Mouse (Mus musculus): ENCODE results near the gene Tmem102. TPM values are rescaled to one million over a fixed set of nuclear protein-coding genes. Genes with fewer than 3 reads are reported as not detected.

The Tmem102 gene
- polyA plus RNA-seq, 1 experiment from 2014 or later = 0.86 TPM

- Histone ChIP-seq H3K36me3 (replicated peaks) (no peaks in the 10 kb centered on the region), H3K27me3 (replicated peaks) (no peaks in the 10 kb centered on the region), H3K4me3 (peak overlapping the region; percentile 48; the same call in 1 of the 2 replicates), H3K9ac (peak overlapping the region; percentile 76), H3K9me3 (no peaks in the 10 kb centered on the region), H3K27ac (peak overlapping the region; percentile 99), H3K4me2 (peak overlapping the region; percentile 81), H3K4me1 (peaks cover 44% of the 10 kb centered on the region)
- ATAC-seq (replicated peaks) = no peak
- WGBS = 75% methylated on average over 14 of the region's 14 CpGs
Observed at GRCm38 (mm10) chr11:69760160-69760900, 45.1 kb downstream of the Tmem102 start.

DNA sequence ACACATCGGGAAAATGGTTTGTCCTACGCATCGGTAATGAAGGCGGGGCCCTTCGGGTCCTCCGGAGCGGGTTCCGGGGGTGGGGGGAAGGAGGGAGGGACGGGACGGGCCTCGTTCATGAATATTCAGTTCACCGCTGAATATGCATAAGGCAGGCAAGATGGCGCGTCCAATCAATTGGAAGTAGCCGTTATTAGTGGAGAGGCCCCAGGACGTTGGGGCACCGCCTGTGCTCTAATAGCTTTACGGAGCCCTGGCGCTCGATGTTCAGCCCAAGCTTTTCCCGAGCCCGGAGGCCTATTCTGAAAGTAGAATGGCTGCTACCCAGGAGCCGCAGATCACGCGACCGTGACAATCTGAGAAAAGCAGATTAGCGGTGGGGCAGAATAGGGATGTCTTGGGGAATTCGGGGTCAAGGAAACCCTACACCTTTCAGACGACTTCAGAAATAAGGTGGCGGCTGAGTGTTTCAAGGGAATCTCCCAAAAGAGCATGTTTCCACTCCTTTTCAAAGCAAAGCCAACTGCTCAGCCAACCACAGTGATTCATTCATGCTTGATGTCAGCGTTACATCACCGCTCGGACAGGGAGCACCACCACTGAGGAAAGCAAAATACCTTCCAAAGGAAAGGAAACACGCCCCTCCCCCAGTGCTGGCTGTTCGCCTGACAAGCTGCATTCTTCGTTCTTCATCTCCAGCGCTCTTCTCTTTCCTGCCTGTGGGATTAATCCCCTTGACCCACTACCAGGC, 46.3 kb downstream of the Tmem102 start:
- Histone ChIP-seq H3K9ac (peak overlapping the region; percentile 76), H3K9me3 (no peaks in the 10 kb centered on the region), H3K4me2 (peak overlapping the region; percentile 81), H3K4me1 (peaks cover 51% of the 10 kb centered on the region), H3K4me3 (peak overlapping the region; percentile 48), H3K27ac (peak overlapping the region; percentile 99), H3K27me3 (replicated peaks) (no peaks in the 10 kb centered on the region), H3K36me3 (replicated peaks) (no peaks in the 10 kb centered on the region)
- WGBS = under 1% methylated on average over 37 of the region's 37 CpGs
- peak; percentile 87 for ATAC-seq (replicated peaks)

- H3K9ac ChIP-seq = peak within 1 kb of the TSS; percentile 76
- peak within 1 kb of the TSS; percentile 99 for H3K27ac ChIP-seq
- peaks cover 52% of the 10 kb centered on the region for H3K4me1 ChIP-seq
- H3K36me3 ChIP-seq (replicated peaks) = no peaks in the 10 kb centered on the region
- under 1% methylated on average over 36 of the region's 36 CpGs for WGBS
- H3K9me3 ChIP-seq = no peaks in the 10 kb centered on the region
- H3K4me2 ChIP-seq = peak within 1 kb of the TSS; percentile 81
- no peaks in the 10 kb centered on the region for H3K27me3 ChIP-seq (replicated peaks)
- ATAC-seq (replicated peaks) = peak; percentile 96
- H3K4me3 ChIP-seq = peak within 1 kb of the TSS; percentile 48
Observed at GRCm38 (mm10) chr11:69758478-69758970, 46.9 kb downstream of the Tmem102 start, which contains the start of gene Polr2a. Gene Polr2a (minus strand): TSS chr11:69758637.

DNA sequence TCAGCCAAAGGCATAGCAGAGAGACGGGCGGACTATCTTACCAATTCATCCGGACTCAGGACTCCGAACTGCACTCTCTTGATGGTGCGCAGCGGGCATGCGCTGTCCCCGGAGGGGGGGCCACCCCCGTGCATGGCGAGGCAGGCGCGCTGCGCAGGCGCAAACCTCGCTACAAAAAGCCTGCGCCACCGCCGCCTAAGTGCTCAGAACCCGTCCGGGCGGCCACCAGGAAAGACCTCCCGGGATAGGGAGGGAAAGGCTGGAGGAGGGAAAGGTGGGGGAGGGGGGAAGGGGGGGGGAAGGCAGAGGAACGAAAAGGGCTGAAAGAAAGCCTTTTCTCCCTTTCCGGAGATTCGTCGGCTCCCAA, 47.4 kb downstream of the Tmem102 start:
- Histone ChIP-seq H3K4me2 (peak overlapping the region; percentile 81), H3K4me3 (peak overlapping the region; percentile 48), H3K27me3 (replicated peaks) (no peaks in the 10 kb centered on the region), H3K36me3 (replicated peaks) (no peaks in the 10 kb centered on the region), H3K9ac (peak overlapping the region; percentile 76), H3K9me3 (no peaks in the 10 kb centered on the region), H3K4me1 (peaks cover 54% of the 10 kb centered on the region), H3K27ac (peak overlapping the region; percentile 99)
- ATAC-seq (replicated peaks) = peak; percentile 87
- under 1% methylated on average over 25 of the region's 26 CpGs for WGBS

DNA sequence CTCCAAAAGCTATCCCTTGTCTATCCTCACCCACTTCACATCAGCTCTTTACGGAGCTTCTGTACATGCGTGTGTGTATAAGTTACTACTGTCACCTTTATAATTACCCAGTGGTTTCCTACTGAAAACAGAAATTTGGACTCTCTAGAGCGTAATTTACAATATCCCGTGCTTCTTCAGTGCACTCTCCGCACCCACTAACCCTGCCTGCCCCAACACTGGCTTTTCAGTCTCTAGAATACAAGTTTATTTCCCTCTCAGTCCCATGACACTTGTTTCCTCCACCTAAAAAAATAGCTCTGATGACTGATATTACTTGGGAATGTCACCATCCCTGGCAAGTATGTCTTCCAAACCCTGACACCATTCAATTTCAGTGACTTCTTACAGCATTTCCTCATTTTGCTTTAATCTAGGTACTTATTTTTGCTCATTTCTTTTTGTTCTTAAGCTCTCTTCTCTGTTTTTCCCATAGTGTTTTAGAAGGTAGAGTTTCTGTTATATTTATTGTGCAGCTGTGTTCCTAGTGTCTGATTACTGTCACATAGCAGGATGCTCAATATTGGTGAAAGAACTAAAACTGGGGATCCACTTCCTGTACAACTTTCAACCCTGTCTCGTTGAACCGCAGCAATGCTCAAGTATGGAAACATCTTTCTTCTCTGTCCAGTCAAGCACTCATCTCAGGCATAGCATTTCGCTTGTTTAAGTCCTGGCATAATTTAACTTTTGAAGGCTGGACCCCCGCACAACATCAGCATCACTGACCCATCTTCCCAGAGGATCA, 47.9 kb downstream of the Tmem102 start:
- Histone ChIP-seq H3K27ac (peak overlapping the region; percentile 99), H3K4me1 (peaks cover 60% of the 10 kb centered on the region), H3K36me3 (replicated peaks) (no peaks in the 10 kb centered on the region), H3K9me3 (no peaks in the 10 kb centered on the region), H3K4me3 (peak overlapping the region; percentile 48), H3K27me3 (replicated peaks) (no peaks in the 10 kb centered on the region), H3K4me2 (peak overlapping the region; percentile 81), H3K9ac (peak overlapping the region; percentile 76)
- no peak for ATAC-seq (replicated peaks)
- 43% methylated on average over 9 of the region's 9 CpGs for WGBS

DNA sequence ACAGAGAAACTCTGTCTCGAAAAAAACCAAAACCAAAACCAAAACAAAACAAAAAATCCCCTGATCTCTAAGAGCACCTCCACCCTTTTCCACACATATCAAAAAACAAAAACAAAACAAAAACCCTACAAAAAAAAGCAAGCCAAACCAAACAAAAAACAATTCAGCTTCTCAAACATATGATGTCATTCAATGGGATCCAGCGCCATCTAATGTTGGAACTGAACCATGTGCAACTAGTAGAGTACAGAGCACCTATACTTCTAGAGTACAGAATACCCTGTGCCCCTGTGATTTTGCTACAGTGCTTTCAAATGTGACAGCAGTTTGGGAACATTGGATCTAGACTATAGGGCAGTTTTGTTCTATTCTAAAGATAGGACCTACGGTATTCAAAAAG, 50.7 kb downstream of the Tmem102 start:
- Histone ChIP-seq H3K27ac (no peak overlapping the region), H3K4me1 (peaks cover 49% of the 10 kb centered on the region), H3K4me3 (0 out of 2 replicates have a peak overlapping the region, but pooled peaks have one; percentile 5), H3K9ac (no peak overlapping the region), H3K4me2 (peak overlapping the region; percentile 81; the same call in 1 of the 2 replicates), H3K9me3 (no peaks in the 10 kb centered on the region), H3K36me3 (replicated peaks) (no peaks in the 10 kb centered on the region), H3K27me3 (replicated peaks) (no peaks in the 10 kb centered on the region)
- no peak for ATAC-seq (replicated peaks)
- WGBS = 58% methylated on average over 3 of the region's 3 CpGs

DNA sequence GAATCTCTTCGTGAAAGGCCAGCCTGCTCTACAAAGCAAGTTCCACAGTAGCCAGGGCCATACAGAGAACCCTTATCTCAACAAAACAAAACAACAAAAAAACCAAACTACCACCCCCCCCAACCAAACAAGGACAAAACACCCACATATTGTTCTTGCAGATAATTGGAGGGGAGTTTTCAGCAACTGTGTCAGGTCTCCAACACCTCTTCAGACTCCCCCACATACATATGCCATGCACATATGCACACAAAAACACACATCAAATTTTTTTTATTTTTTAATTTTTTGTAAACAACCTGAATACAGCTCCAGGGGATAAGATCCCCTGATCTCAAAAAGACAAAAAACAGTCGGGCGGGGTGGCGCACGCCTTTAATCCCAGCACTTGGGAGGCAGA, 51.2 kb downstream of the Tmem102 start:
- ATAC-seq (replicated peaks) = no peak
- Histone ChIP-seq H3K9me3 (no peaks in the 10 kb centered on the region), H3K4me3 (no peak overlapping the region), H3K4me1 (peaks cover 46% of the 10 kb centered on the region), H3K36me3 (replicated peaks) (no peaks in the 10 kb centered on the region), H3K9ac (no peak overlapping the region), H3K27ac (no peak overlapping the region), H3K4me2 (peak overlapping the region; percentile 81; the same call in 1 of the 2 replicates), H3K27me3 (replicated peaks) (no peaks in the 10 kb centered on the region)
- WGBS = 87% methylated on average over 5 of the region's 5 CpGs

Other genes starting within 250 kb of the Tmem102 start
- gene Efnb3, start 245.4 kb downstream of the Tmem102 start, polyA plus RNA-seq (2015; fragmentation: Nextera tagmentation; extraction: Ambion mirVana) = 178 and 188 TPM in 2 replicates
- gene Wrap53, start 225.4 kb downstream of the Tmem102 start, polyA plus RNA-seq (2015; fragmentation: Nextera tagmentation; extraction: Ambion mirVana) = 21.4 and 23.2 TPM in 2 replicates
- 60.4 and 70.1 TPM in 2 replicates for gene Trp53, start 225.3 kb downstream of the Tmem102 start, polyA plus RNA-seq (2015; fragmentation: Nextera tagmentation; extraction: Ambion mirVana)
- 60.0 and 60.9 TPM in 2 replicates for gene Atp1b2, start 199.7 kb downstream of the Tmem102 start, polyA plus RNA-seq (2015; fragmentation: Nextera tagmentation; extraction: Ambion mirVana)
- not detected in 2 replicates for gene Shbg, start 187.7 kb downstream of the Tmem102 start, polyA plus RNA-seq (2015; fragmentation: Nextera tagmentation; extraction: Ambion mirVana)
- gene Sat2, start 183.6 kb downstream of the Tmem102 start, polyA plus RNA-seq (2015; fragmentation: Nextera tagmentation; extraction: Ambion mirVana) = 23.5 and 24.9 TPM in 2 replicates
- gene Fxr2, start 172.6 kb downstream of the Tmem102 start, polyA plus RNA-seq (2015; fragmentation: Nextera tagmentation; extraction: Ambion mirVana) = 40.6 and 47.0 TPM in 2 replicates
- 0.20 TPM in 1 of 2 replicates, not detected in the other for gene Sox15, start 150.3 kb downstream of the Tmem102 start, polyA plus RNA-seq (2015; fragmentation: Nextera tagmentation; extraction: Ambion mirVana)
- 99.9 and 108 TPM in 2 replicates for gene Mpdu1, start 143.0 kb downstream of the Tmem102 start, polyA plus RNA-seq (2015; fragmentation: Nextera tagmentation; extraction: Ambion mirVana)
- gene Cd68, start 139.5 kb downstream of the Tmem102 start, polyA plus RNA-seq (2015; fragmentation: Nextera tagmentation; extraction: Ambion mirVana) = 9.4 and 10.4 TPM in 2 replicates
- gene Eif4a1, start 133.2 kb downstream of the Tmem102 start, polyA plus RNA-seq (2015; fragmentation: Nextera tagmentation; extraction: Ambion mirVana) = 460 and 473 TPM in 2 replicates
- gene Senp3, start 123.5 kb downstream of the Tmem102 start, polyA plus RNA-seq (2015; fragmentation: Nextera tagmentation; extraction: Ambion mirVana) = 116 and 122 TPM in 2 replicates
- gene Tnfsf13, start 119.8 kb downstream of the Tmem102 start, polyA plus RNA-seq (2015; fragmentation: Nextera tagmentation; extraction: Ambion mirVana) = 0.37 and 0.68 TPM in 2 replicates
- 2.0 and 2.4 TPM in 2 replicates for gene Tnfsf12, start 109.8 kb downstream of the Tmem102 start, polyA plus RNA-seq (2015; fragmentation: Nextera tagmentation; extraction: Ambion mirVana)
- gene Tnfsfm13, start 109.5 kb downstream of the Tmem102 start, polyA plus RNA-seq (2015; fragmentation: Nextera tagmentation; extraction: Ambion mirVana) = 1.2 and 1.8 TPM in 2 replicates
- 15.9 and 17.4 TPM in 2 replicates for gene Polr2a, start 47.0 kb downstream of the Tmem102 start, polyA plus RNA-seq (2015; fragmentation: Nextera tagmentation; extraction: Ambion mirVana)
- 0.17 and 0.26 TPM in 2 replicates for gene Slc35g3, start 43.7 kb downstream of the Tmem102 start, polyA plus RNA-seq (2015; fragmentation: Nextera tagmentation; extraction: Ambion mirVana)
- gene Zbtb4, start 39.7 kb downstream of the Tmem102 start, polyA plus RNA-seq (2015; fragmentation: Nextera tagmentation; extraction: Ambion mirVana) = 4.1 and 4.3 TPM in 2 replicates
- 0.98 and 1.2 TPM in 2 replicates for gene Chrnb1, start 9.7 kb downstream of the Tmem102 start, polyA plus RNA-seq (2015; fragmentation: Nextera tagmentation; extraction: Ambion mirVana)
- 3.7 and 4.5 TPM in 2 replicates for gene Fgf11, start 3.8 kb downstream of the Tmem102 start, polyA plus RNA-seq (2015; fragmentation: Nextera tagmentation; extraction: Ambion mirVana)
- gene Gm39566, start 9.7 kb upstream of the Tmem102 start, polyA plus RNA-seq (2015; fragmentation: Nextera tagmentation; extraction: Ambion mirVana) = not detected in 2 replicates
- gene Spem2, start 12.8 kb upstream of the Tmem102 start, polyA plus RNA-seq (2015; fragmentation: Nextera tagmentation; extraction: Ambion mirVana) = not detected in 2 replicates
- 0.55 and 0.65 TPM in 2 replicates for gene Spem1, start 16.6 kb upstream of the Tmem102 start, polyA plus RNA-seq (2015; fragmentation: Nextera tagmentation; extraction: Ambion mirVana)
- gene Nlgn2, start 32.2 kb upstream of the Tmem102 start, polyA plus RNA-seq (2015; fragmentation: Nextera tagmentation; extraction: Ambion mirVana) = 24.0 and 24.2 TPM in 2 replicates
- 318 and 320 TPM in 2 replicates for gene Tmem256, start 32.9 kb upstream of the Tmem102 start, polyA plus RNA-seq (2015; fragmentation: Nextera tagmentation; extraction: Ambion mirVana)
- gene Plscr3, start 40.8 kb upstream of the Tmem102 start, polyA plus RNA-seq (2015; fragmentation: Nextera tagmentation; extraction: Ambion mirVana) = 52.3 and 53.5 TPM in 2 replicates
- 0.10 and 0.28 TPM in 2 replicates for gene Tnk1, start 53.1 kb upstream of the Tmem102 start, polyA plus RNA-seq (2015; fragmentation: Nextera tagmentation; extraction: Ambion mirVana)
- gene Tmem95, start 72.4 kb upstream of the Tmem102 start, polyA plus RNA-seq (2015; fragmentation: Nextera tagmentation; extraction: Ambion mirVana) = not detected in 2 replicates
- gene Kctd11, start 75.8 kb upstream of the Tmem102 start, polyA plus RNA-seq (2015; fragmentation: Nextera tagmentation; extraction: Ambion mirVana) = 1.7 and 1.9 TPM in 2 replicates
- 0.46 and 0.52 TPM in 2 replicates for gene Acap1, start 89.9 kb upstream of the Tmem102 start, polyA plus RNA-seq (2015; fragmentation: Nextera tagmentation; extraction: Ambion mirVana)
- 11.1 and 11.8 TPM in 2 replicates for gene 2810408A11Rik, start 95.4 kb upstream of the Tmem102 start, polyA plus RNA-seq (2015; fragmentation: Nextera tagmentation; extraction: Ambion mirVana)
- 23.2 and 24.2 TPM in 2 replicates for gene Neurl4, start 95.4 kb upstream of the Tmem102 start, polyA plus RNA-seq (2015; fragmentation: Nextera tagmentation; extraction: Ambion mirVana)
- 77.6 and 86.6 TPM in 2 replicates for gene Gps2, start 108.3 kb upstream of the Tmem102 start, polyA plus RNA-seq (2015; fragmentation: Nextera tagmentation; extraction: Ambion mirVana)
- 1,022 and 1,040 TPM in 2 replicates for gene Eif5a, start 116.3 kb upstream of the Tmem102 start, polyA plus RNA-seq (2015; fragmentation: Nextera tagmentation; extraction: Ambion mirVana)
- gene Ybx2, start 130.2 kb upstream of the Tmem102 start, polyA plus RNA-seq (2015; fragmentation: Nextera tagmentation; extraction: Ambion mirVana) = 5.6 and 6.4 TPM in 2 replicates
- 3.3 TPM in 2 replicates for gene Slc2a4, start 142.6 kb upstream of the Tmem102 start, polyA plus RNA-seq (2015; fragmentation: Nextera tagmentation; extraction: Ambion mirVana)
- 0.58 and 0.59 TPM in 2 replicates for gene Cldn7, start 159.2 kb upstream of the Tmem102 start, polyA plus RNA-seq (2015; fragmentation: Nextera tagmentation; extraction: Ambion mirVana)
- gene Ctdnep1, start 175.5 kb upstream of the Tmem102 start, polyA plus RNA-seq (2015; fragmentation: Nextera tagmentation; extraction: Ambion mirVana) = 22.5 and 25.4 TPM in 2 replicates
- gene Elp5, start 176.9 kb upstream of the Tmem102 start, polyA plus RNA-seq (2015; fragmentation: Nextera tagmentation; extraction: Ambion mirVana) = 162 and 177 TPM in 2 replicates
- gene Gabarap, start 185.5 kb upstream of the Tmem102 start, polyA plus RNA-seq (2015; fragmentation: Nextera tagmentation; extraction: Ambion mirVana) = 495 and 507 TPM in 2 replicates
- 57.1 and 58.8 TPM in 2 replicates for gene Phf23, start 190.2 kb upstream of the Tmem102 start, polyA plus RNA-seq (2015; fragmentation: Nextera tagmentation; extraction: Ambion mirVana)
- gene Dvl2, start 195.0 kb upstream of the Tmem102 start, polyA plus RNA-seq (2015; fragmentation: Nextera tagmentation; extraction: Ambion mirVana) = 30.4 and 31.0 TPM in 2 replicates
- gene Acadvl, start 209.8 kb upstream of the Tmem102 start, polyA plus RNA-seq (2015; fragmentation: Nextera tagmentation; extraction: Ambion mirVana) = 57.2 and 57.6 TPM in 2 replicates
- 27.8 and 30.4 TPM in 2 replicates for gene Dlg4, start 211.3 kb upstream of the Tmem102 start, polyA plus RNA-seq (2015; fragmentation: Nextera tagmentation; extraction: Ambion mirVana)
- 3.7 and 3.8 TPM in 2 replicates for gene Asgr1, start 248.5 kb upstream of the Tmem102 start, polyA plus RNA-seq (2015; fragmentation: Nextera tagmentation; extraction: Ambion mirVana)

Measured in midbrain, embryonic 15.5 days (tissue).